ENCODE assay signal across 7 mouse cellular contexts in the genomic region with DNA sequence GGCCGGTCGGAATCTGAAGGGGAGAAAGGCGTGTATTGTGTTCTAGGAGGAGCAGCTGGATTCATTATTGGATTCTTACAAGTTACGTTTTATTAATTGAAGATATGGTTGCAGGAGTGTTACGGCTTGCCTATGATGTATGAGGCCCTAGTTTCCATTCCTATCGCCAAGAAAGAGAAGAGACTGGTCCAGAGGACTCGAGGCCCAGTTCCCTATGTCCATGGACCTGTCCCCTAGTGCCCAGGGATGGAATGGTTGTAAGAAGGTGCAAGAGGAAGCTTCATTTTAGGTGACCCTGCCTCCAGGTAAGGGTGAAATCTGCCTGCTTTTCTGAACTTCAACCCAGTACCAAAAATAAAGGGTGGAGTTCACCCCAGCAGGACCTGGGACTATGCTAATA. TPM values are rescaled to one million over a fixed set of nuclear protein-coding genes. Genes with fewer than 3 reads are reported as not detected.
DNase-seq lines count a peak whose midpoint lies in the region; ATAC-seq and TF ChIP-seq lines count a peak whose summit lies in the region.

No protein-coding gene starts in this region.

- peak overlapping the region; percentile 96 for H3K4me3 ChIP-seq in liver, adult 2 months (ENCODE audit: insufficient read depth, low read depth, low read length)
- peak overlapping the region; percentile 99 for H3K4me3 ChIP-seq in embryonic facial prominence, embryonic 11.5 days (ENCODE audit: low read depth, low read length)
- H3K4me3 ChIP-seq in intestine, embryonic 14.5 days (ENCODE audit: low read depth, low read length), result peak overlapping the region; percentile 99
- peak overlapping the region; percentile 100 for H3K4me3 ChIP-seq in neural tube, embryonic 14.5 days (ENCODE audit: low read depth, low read length)

- H3K4me2 ChIP-seq in embryonic facial prominence, embryonic 11.5 days (ENCODE audit: low read depth, low read length), result peak overlapping the region; percentile 86
- H3K4me2 ChIP-seq in intestine, embryonic 14.5 days (ENCODE audit: low read length), result peak overlapping the region; percentile 93
- H3K4me2 ChIP-seq in neural tube, embryonic 14.5 days (ENCODE audit: low read depth, low read length), result peak overlapping the region; percentile 80

- no peaks in the 10 kb centered on the region for H3K27me3 ChIP-seq in liver, adult 2 months (ENCODE audit: control insufficient read depth, insufficient read depth, low read length)
- no peaks in the 10 kb centered on the region for H3K27me3 ChIP-seq in embryonic facial prominence, embryonic 11.5 days (ENCODE audit: control insufficient read depth, insufficient read depth, low read length)
- no peaks in the 10 kb centered on the region for H3K27me3 ChIP-seq in intestine, embryonic 14.5 days (replicated peaks; ENCODE audit: control insufficient read depth, insufficient read depth, low read length)
- no peaks in the 10 kb centered on the region for H3K27me3 ChIP-seq in neural tube, embryonic 14.5 days (ENCODE audit: control insufficient read depth, insufficient read depth, low read length)

- no peaks in the 10 kb centered on the region for H3K9me3 ChIP-seq in embryonic facial prominence, embryonic 11.5 days (replicated peaks; ENCODE audit: control insufficient read depth, low read length)
- H3K9me3 ChIP-seq in intestine, embryonic 14.5 days (ENCODE audit: control insufficient read depth, low read length), result no peaks in the 10 kb centered on the region
- no peaks in the 10 kb centered on the region for H3K9me3 ChIP-seq in neural tube, embryonic 14.5 days (ENCODE audit: control insufficient read depth, low read length)

- H3K36me3 ChIP-seq in liver, adult 2 months (ENCODE audit: control insufficient read depth, insufficient read depth, low read length), result no peaks in the 10 kb centered on the region; the same call in 1 of the 2 replicates
- H3K36me3 ChIP-seq in embryonic facial prominence, embryonic 11.5 days (replicated peaks; ENCODE audit: control insufficient read depth, insufficient read depth, low read depth, low read length), result no peaks in the 10 kb centered on the region
- peaks cover 19% of the 10 kb centered on the region for H3K36me3 ChIP-seq in intestine, embryonic 14.5 days (ENCODE audit: control insufficient read depth, insufficient read depth, low read length)
- no peaks in the 10 kb centered on the region for H3K36me3 ChIP-seq in neural tube, embryonic 14.5 days (ENCODE audit: control insufficient read depth, insufficient read depth, low read length)

- DNase-seq in liver, adult 2 months (ENCODE audit: extremely low read depth, low read depth, low spot score), result peak; percentile 31
- DNase-seq in liver, result no peak
- DNase-seq in embryonic facial prominence, embryonic 11.5 days (ENCODE audit: low spot score), result peak; percentile 44
- DNase-seq in intestine, embryonic 14.5 days (ENCODE audit: low spot score), result no peak
- DNase-seq in frontal cortex, postnatal 10 days (ENCODE audit: low spot score in 2 of 2), result no peak
- DNase-seq in retina, embryonic 14.5 days (ENCODE audit: low spot score), result no peak

- 2% methylated on average over 7 of the region's 7 CpGs for WGBS in liver, adult 2 months
- 1% methylated on average over 7 of the region's 7 CpGs for WGBS in embryonic facial prominence, embryonic 11.5 days
- under 1% methylated on average over 7 of the region's 7 CpGs for WGBS in intestine, embryonic 14.5 days
- under 1% methylated on average over 7 of the region's 7 CpGs for WGBS in neural tube, embryonic 14.5 days

- peak overlapping the region; percentile 41; the same call in 1 of the 2 replicates for H3K9ac ChIP-seq in liver, adult 2 months (ENCODE audit: low read depth, low read length)
- H3K9ac ChIP-seq in embryonic facial prominence, embryonic 11.5 days (replicated peaks; ENCODE audit: low read length), result peak overlapping the region; percentile 97
- peak overlapping the region; percentile 100 for H3K9ac ChIP-seq in intestine, embryonic 14.5 days (ENCODE audit: low read length)
- peak overlapping the region; percentile 96 for H3K9ac ChIP-seq in neural tube, embryonic 14.5 days (replicated peaks; ENCODE audit: low read depth, low read length)

- no peak for ATAC-seq in embryonic facial prominence, embryonic 11.5 days (replicated peaks; ENCODE audit: insufficient number of reproducible peaks, low FRiP score, low TSS enrichment, low read depth)
- no peak for ATAC-seq in intestine, embryonic 14.5 days (replicated peaks; ENCODE audit: low FRiP score, low TSS enrichment, low read depth)
- peak; percentile 5; the same call in 1 of the 2 replicates for ATAC-seq in neural tube, embryonic 14.5 days (ENCODE audit: low read depth)

- peaks cover 16% of the 10 kb centered on the region for H3K4me1 ChIP-seq in liver, adult 2 months (ENCODE audit: control insufficient read depth, insufficient read depth, low read length)
- no peaks in the 10 kb centered on the region for H3K4me1 ChIP-seq in embryonic facial prominence, embryonic 11.5 days (ENCODE audit: control insufficient read depth, insufficient read depth, low read length)
- peaks cover 25% of the 10 kb centered on the region for H3K4me1 ChIP-seq in intestine, embryonic 14.5 days (replicated peaks; ENCODE audit: control insufficient read depth, insufficient read depth, low read length)
- H3K4me1 ChIP-seq in neural tube, embryonic 14.5 days (ENCODE audit: control insufficient read depth, insufficient read depth, low read length), result peaks cover 29% of the 10 kb centered on the region

- H3K27ac ChIP-seq in liver, adult 2 months (replicated peaks; ENCODE audit: insufficient read depth, low read depth, low read length), result no peak overlapping the region
- H3K27ac ChIP-seq in embryonic facial prominence, embryonic 11.5 days (replicated peaks; ENCODE audit: low read depth, low read length), result no peak overlapping the region
- peak overlapping the region; percentile 99 for H3K27ac ChIP-seq in intestine, embryonic 14.5 days (ENCODE audit: low read depth)
- H3K27ac ChIP-seq in neural tube, embryonic 14.5 days (ENCODE audit: low read depth, low read length), result peak overlapping the region; percentile 99

- TF ChIP-seq CTCF in liver, adult 2 months (IDR thresholded peaks at IDR 0.05; ENCODE audit: low read depth, low read length), result no peak

- no peak for TF ChIP-seq POLR2A in liver, adult 2 months (IDR thresholded peaks at IDR 0.05; ENCODE audit: extremely low read depth, insufficient read depth, low read length)

- H3K79me2 ChIP-seq in liver, adult 2 months (ENCODE audit: control insufficient read depth, insufficient read depth, low read length), result peaks cover 24% of the 10 kb centered on the region; the same call in 1 of the 2 replicates

RNA-seq across cellular contexts. Expression of a gene that starts 1.2 kb away (rescaled TPM):
- 88.6 and 89.8 TPM in 2 replicates for total RNA-seq in liver, adult 2 months (2014; rRNA removed)
- 95.1 and 112 TPM in 2 replicates for polyA plus RNA-seq in liver, adult 2 months (2012; rRNA removed)
- polyA plus RNA-seq in embryonic facial prominence, embryonic 11.5 days (2014; fragmentation: Nextera tagmentation; extraction: Ambion mirVana), result 437 and 443 TPM in 2 replicates
- 373 and 390 TPM in 2 replicates for polyA plus RNA-seq in intestine, embryonic 14.5 days (2014; fragmentation: Nextera tagmentation; extraction: Ambion mirVana)
- 320 and 364 TPM in 2 replicates for polyA plus RNA-seq in neural tube, embryonic 14.5 days (2014; fragmentation: Nextera tagmentation; extraction: Ambion mirVana)

RNA-seq across cellular contexts. Expression of a gene that starts 1.6 kb away (rescaled TPM):
- total RNA-seq in liver, adult 2 months (2014; rRNA removed), result 8.6 and 13.8 TPM in 2 replicates
- 26.5 and 30.8 TPM in 2 replicates for polyA plus RNA-seq in liver, adult 2 months (2012; rRNA removed)
- 15.3 and 21.4 TPM in 2 replicates for polyA plus RNA-seq in embryonic facial prominence, embryonic 11.5 days (2014; fragmentation: Nextera tagmentation; extraction: Ambion mirVana)
- polyA plus RNA-seq in intestine, embryonic 14.5 days (2014; fragmentation: Nextera tagmentation; extraction: Ambion mirVana), result 30.4 TPM in 2 replicates
- 33.1 and 34.4 TPM in 2 replicates for polyA plus RNA-seq in neural tube, embryonic 14.5 days (2014; fragmentation: Nextera tagmentation; extraction: Ambion mirVana)

RNA-seq across cellular contexts. Expression of a gene that starts 35.2 kb away (rescaled TPM):
- total RNA-seq in liver, adult 2 months (2014; rRNA removed), result 3.1 and 7.3 TPM in 2 replicates
- polyA plus RNA-seq in liver, adult 2 months (2012; rRNA removed), result 25.4 and 25.8 TPM in 2 replicates
- polyA plus RNA-seq in embryonic facial prominence, embryonic 11.5 days (2014; fragmentation: Nextera tagmentation; extraction: Ambion mirVana), result 24.1 and 27.8 TPM in 2 replicates
- 27.4 and 29.3 TPM in 2 replicates for polyA plus RNA-seq in intestine, embryonic 14.5 days (2014; fragmentation: Nextera tagmentation; extraction: Ambion mirVana)
- polyA plus RNA-seq in neural tube, embryonic 14.5 days (2014; fragmentation: Nextera tagmentation; extraction: Ambion mirVana), result 24.9 and 25.1 TPM in 2 replicates

RNA-seq across cellular contexts. Expression of a gene that starts 42.4 kb away (rescaled TPM):
- not detected in 2 replicates for total RNA-seq in liver, adult 2 months (2014; rRNA removed)
- 0.26 TPM in 1 of 2 replicates, not detected in the other for polyA plus RNA-seq in liver, adult 2 months (2012; rRNA removed)
- 0.49 and 0.63 TPM in 2 replicates for polyA plus RNA-seq in embryonic facial prominence, embryonic 11.5 days (2014; fragmentation: Nextera tagmentation; extraction: Ambion mirVana)
- 1.1 and 1.9 TPM in 2 replicates for polyA plus RNA-seq in intestine, embryonic 14.5 days (2014; fragmentation: Nextera tagmentation; extraction: Ambion mirVana)
- 1.3 and 1.8 TPM in 2 replicates for polyA plus RNA-seq in neural tube, embryonic 14.5 days (2014; fragmentation: Nextera tagmentation; extraction: Ambion mirVana)

RNA-seq across cellular contexts. Expression of a gene that starts 51.8 kb away (rescaled TPM):
- total RNA-seq in liver, adult 2 months (2014; rRNA removed), result 0.20 and 0.28 TPM in 2 replicates
- 0.65 and 0.77 TPM in 2 replicates for polyA plus RNA-seq in liver, adult 2 months (2012; rRNA removed)
- polyA plus RNA-seq in embryonic facial prominence, embryonic 11.5 days (2014; fragmentation: Nextera tagmentation; extraction: Ambion mirVana), result 7.8 and 11.9 TPM in 2 replicates
- polyA plus RNA-seq in intestine, embryonic 14.5 days (2014; fragmentation: Nextera tagmentation; extraction: Ambion mirVana), result 74.8 and 88.5 TPM in 2 replicates
- polyA plus RNA-seq in neural tube, embryonic 14.5 days (2014; fragmentation: Nextera tagmentation; extraction: Ambion mirVana), result 16.8 and 19.3 TPM in 2 replicates

Comparison
In these comparisons a context has a peak if more than half of its experiments do, and no peak if none do; other contexts are left out.
1. DNase-seq: peak in liver, adult 2 months (single experiment) and embryonic facial prominence, embryonic 11.5 days (single experiment); none in liver (single experiment), intestine, embryonic 14.5 days (single experiment), frontal cortex, postnatal 10 days (0 of 2) and retina, embryonic 14.5 days (single experiment).
2. H3K27ac ChIP-seq: peak in intestine, embryonic 14.5 days (single experiment) and neural tube, embryonic 14.5 days (single experiment); none in liver, adult 2 months (single experiment) and embryonic facial prominence, embryonic 11.5 days (single experiment).
3. H3K9ac ChIP-seq: peak in every context shown above with its lines; median percentile 100 in intestine, embryonic 14.5 days; 97 in embryonic facial prominence, embryonic 11.5 days; 96 in neural tube, embryonic 14.5 days; 41 in liver, adult 2 months.
4. Peak in every context shown above with its lines, with median percentiles within 50 percentile points of each other: H3K4me3 ChIP-seq and H3K4me2 ChIP-seq.